Mouse (Mus musculus) midbrain, embryonic 11.5 days (tissue): Measurements from ENCODE around the gene Pomt1. TPM values are rescaled to one million over a fixed set of nuclear protein-coding genes. Genes with fewer than 3 reads are reported as not detected.

ENCODE experiments used
- ATAC-seq: fragments of 200-750 bp; cut with Nextera tagmentation; 2 replicates; pipeline ENCODE4 v1.8.0; 2017; ENCODE audit warnings: moderate TSS enrichment, moderate library complexity; ENCODE audit not compliant: low FRiP score
- DNase-seq: peaks from one replicate; pipeline ENCODE4 v3.0.0; 2015; ENCODE audit warnings: low spot score; ENCODE audit errors: missing footprints
- H3K27ac ChIP-seq: fragments of 300-500 bp; sonication (generic); 2 replicates; pipeline ENCODE4 v1.5.1; 2014; ENCODE audit warnings: low read depth, low read length
- H3K27me3 ChIP-seq: fragments of 300-500 bp; sonication (generic); 2 replicates; pipeline ENCODE4 v1.6.1; 2014; ENCODE audit warnings: mild to moderate bottlenecking, low read length, moderate library complexity, mixed read lengths; ENCODE audit not compliant: control insufficient read depth, insufficient read depth
- H3K36me3 ChIP-seq: fragments of 300-500 bp; sonication (generic); 2 replicates; pipeline ENCODE4 v1.6.1; 2014; ENCODE audit warnings: mild to moderate bottlenecking, low read length, moderate library complexity, mixed read lengths; ENCODE audit not compliant: control insufficient read depth, insufficient read depth
- H3K4me1 ChIP-seq: fragments of 300-500 bp; sonication (generic); 2 replicates; pipeline ENCODE4 v1.6.1; 2014; ENCODE audit warnings: low read length; ENCODE audit not compliant: control insufficient read depth, insufficient read depth
- H3K4me2 ChIP-seq: fragments of 300-500 bp; sonication (generic); 2 replicates; pipeline ENCODE4 v1.6.1; 2014; ENCODE audit warnings: mild to moderate bottlenecking, moderate library complexity
- H3K4me3 ChIP-seq: fragments of 300-500 bp; sonication (generic); 2 replicates; pipeline ENCODE4 v1.5.1; 2014; ENCODE audit warnings: low read depth, low read length
- H3K9ac ChIP-seq: fragments of 300-500 bp; sonication (generic); 2 replicates; pipeline ENCODE4 v1.6.1; 2014; ENCODE audit warnings: low read length
- H3K9me3 ChIP-seq: fragments of 300-500 bp; sonication (generic); 2 replicates; pipeline ENCODE4 v1.6.1; 2016; ENCODE audit warnings: low read length; ENCODE audit not compliant: control insufficient read depth
- WGBS: fragments of 180-500 bp; shearing (Covaris S2); extraction: QIAGEN DNeasy Blood & Tissue Kit; methylation state at CpG from one replicate; pipeline ENCODE4 v1.1.7; 2014; 5-methylcytosine and 5-hydroxymethylcytosine counted together
- polyA plus RNA-seq: library from polyadenylated mRNA; unstranded; fragments of >200 nt; fragmentation: Nextera tagmentation; extraction: Ambion mirVana; gene quantifications from 2 replicates; pipeline ENCODE4 v1.2.1, GENCODE M21; 2014

Pomt1 gene
- polyA plus RNA-seq: 16.4 and 22.0 TPM in 2 replicates

DNA sequence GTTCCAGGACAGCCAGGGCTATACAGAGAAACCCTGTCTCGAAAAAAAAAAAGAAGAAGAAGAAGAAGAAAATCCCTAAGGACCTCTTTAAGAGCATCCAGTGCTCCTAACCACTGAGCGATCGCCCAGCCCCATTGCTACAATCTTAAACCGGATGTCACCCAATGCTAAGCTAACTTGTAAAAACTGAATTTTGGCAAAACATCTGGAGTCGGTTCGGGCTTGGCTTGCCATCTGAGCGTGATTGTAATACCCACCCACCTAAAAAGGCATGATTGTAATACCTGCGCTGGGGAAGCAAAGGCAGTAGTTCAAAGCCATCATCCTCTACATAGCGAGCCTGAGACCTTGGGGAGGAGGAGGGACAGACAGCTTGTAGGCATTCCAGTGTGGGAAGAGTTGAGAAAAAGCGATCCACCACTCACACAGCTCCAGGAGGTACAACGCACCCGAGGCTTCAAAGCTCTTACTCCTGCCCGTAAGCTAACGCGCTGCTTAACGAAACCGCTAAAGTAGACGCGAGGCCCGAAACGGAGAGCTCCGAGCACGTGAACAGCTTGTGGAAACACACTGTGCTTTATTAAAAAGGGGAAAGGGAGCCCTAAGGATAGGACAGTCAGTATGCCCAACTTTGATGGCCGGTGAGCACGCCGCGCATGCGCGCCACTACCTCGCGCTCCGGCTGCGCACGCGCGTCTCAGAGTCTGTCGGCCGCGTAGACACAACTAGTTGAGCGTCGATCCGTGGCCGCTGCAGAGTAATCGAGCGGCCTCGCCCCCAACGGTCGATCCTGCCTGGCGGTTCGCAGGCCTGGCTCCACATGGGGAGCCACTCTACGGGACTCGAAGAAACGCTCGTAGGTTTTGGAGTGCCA lies at the start of gene Pomt1:
Gene Pomt1 (plus strand): TSS at position 705 of the 874 bp plus-strand sequence.
- peak within 1 kb of the TSS; percentile 75 for H3K9ac ChIP-seq
- WGBS: under 1% methylated on average over 54 of the region's 54 CpGs
- H3K27ac ChIP-seq: peak within 1 kb of the TSS; percentile 75
- H3K4me2 ChIP-seq: peak within 1 kb of the TSS; percentile 92
- H3K36me3 ChIP-seq: peaks cover 13% of the 10 kb centered on the region
- H3K9me3 ChIP-seq: no peaks in the 10 kb centered on the region
- no peaks in the 10 kb centered on the region for H3K27me3 ChIP-seq
- peak; percentile 93 for ATAC-seq
- peak within 1 kb of the TSS; percentile 65 for H3K4me3 ChIP-seq
- DNase-seq: peak; percentile 100
- H3K4me1 ChIP-seq: peaks cover 12% of the 10 kb centered on the region

DNA sequence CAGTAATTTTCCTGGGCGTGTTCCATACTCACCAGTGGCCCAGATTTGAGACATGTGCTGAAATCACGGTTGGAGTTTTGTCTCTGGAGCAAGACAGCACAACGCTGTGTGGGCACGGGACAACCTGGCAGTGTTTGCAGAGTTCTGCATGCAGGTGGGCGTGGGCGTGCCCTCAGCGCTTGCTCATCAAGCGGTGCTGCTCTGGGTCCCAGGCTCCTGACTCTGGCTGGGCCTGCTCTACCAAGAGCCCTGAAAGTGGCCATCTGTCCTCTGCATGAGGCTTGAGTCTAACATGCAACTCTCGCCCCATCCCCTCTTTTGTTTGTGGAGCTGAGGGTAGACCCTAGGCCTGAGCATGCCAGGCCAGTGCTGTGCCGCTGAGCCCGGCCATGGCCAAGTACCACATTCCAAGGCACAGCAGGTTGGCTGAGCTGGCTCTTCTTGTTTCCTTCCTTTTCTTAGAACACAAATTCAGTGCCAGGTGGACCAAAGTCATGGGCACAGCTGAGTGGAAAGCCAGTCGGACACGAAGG lies 49.3 kb upstream of the Pomt1 start:
- no peak for DNase-seq
- Histone ChIP-seq H3K4me1 (no peaks in the 10 kb centered on the region), H3K9me3 (no peaks in the 10 kb centered on the region), H3K27me3 (no peaks in the 10 kb centered on the region), H3K27ac (no peak overlapping the region), H3K4me3 (no peak overlapping the region), H3K36me3 (peaks cover 17% of the 10 kb centered on the region), H3K9ac (no peak overlapping the region), H3K4me2 (no peak overlapping the region)
- WGBS: 94% methylated on average over 13 of the region's 13 CpGs
- no peak for ATAC-seq

DNA sequence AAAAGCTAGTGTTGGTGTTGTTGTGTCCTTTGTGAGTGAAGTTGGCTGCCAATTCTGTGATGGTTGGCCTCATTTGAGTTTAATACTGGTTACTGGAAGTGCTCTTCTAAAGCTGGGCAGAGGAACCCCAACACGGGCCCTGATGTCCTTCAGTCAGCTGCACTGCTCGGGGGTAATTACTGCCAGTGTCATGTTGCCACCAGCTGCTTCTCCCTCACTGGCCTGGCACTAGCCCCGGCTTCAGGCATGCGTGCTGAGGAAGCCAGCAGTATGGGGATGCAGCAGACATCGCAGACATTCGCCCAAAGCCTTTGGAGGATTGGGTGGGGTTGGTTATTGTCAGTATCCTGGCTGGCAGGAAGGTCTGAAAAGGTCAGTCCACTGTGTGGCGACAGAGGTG lies 48.7 kb upstream of the Pomt1 start:
- Histone ChIP-seq H3K4me1 (no peaks in the 10 kb centered on the region), H3K4me2 (no peak overlapping the region), H3K27me3 (no peaks in the 10 kb centered on the region), H3K27ac (no peak overlapping the region), H3K9me3 (no peaks in the 10 kb centered on the region), H3K36me3 (peaks cover 19% of the 10 kb centered on the region), H3K4me3 (no peak overlapping the region), H3K9ac (no peak overlapping the region)
- 92% methylated on average over 7 of the region's 7 CpGs for WGBS
- DNase-seq: no peak
- ATAC-seq: no peak

DNA sequence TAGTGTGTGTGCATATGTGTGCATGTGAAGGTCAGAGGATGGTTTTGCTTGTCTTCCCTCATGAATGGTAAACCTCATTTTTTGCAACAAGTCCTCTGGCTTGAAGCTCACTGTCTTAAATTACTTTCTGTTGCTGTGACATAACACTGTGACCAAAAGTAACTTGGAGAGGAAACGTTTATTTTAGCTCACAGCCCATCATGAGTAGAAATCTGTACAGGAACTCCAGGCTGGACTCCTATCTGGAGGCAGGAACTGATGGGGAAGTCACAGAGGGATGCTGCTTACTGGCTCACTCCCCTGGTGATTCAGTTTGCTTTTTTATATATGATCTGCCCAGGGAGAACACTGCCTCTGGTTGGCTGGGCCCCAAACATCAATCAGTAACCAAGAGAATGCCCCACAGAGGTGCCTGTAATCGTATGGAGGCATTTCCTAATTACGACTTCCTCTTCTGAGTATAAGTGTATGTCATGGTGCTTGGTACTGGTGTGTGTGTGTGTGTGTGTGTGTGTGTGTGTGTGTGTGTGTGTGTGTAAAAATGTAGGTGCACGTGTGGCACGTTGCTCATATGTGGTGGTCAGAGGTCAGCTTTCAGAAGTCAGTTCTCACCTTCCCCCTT lies 47.2 kb upstream of the Pomt1 start:
- Histone ChIP-seq H3K4me1 (no peaks in the 10 kb centered on the region), H3K9me3 (no peaks in the 10 kb centered on the region), H3K4me3 (no peak overlapping the region), H3K27ac (no peak overlapping the region), H3K36me3 (peaks cover 29% of the 10 kb centered on the region), H3K27me3 (no peaks in the 10 kb centered on the region), H3K4me2 (no peak overlapping the region), H3K9ac (no peak overlapping the region)
- DNase-seq (no peak), ATAC-seq (no peak)
- 89% methylated on average over 5 of the region's 5 CpGs for whole genome bisulfite sequencing

DNA sequence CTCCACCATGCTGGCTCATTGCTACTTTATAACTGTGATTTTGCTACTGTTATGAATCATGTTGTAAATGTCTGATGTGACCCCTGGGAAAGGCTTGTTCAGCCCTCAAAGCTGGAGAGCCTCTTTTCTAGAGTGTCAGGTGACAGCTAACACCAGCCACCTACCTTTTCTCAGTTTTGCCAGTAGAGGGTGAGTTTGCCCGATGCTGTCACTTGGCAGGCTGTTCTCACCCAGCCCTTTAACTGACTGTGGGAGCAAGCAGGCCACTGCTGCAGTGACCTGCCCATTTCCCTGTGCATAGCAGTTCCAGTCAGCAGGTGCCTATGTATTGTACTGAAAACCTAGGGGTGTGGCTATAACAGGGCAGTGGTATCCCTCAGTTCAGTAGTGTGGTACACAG lies 45.8 kb upstream of the Pomt1 start:
- Histone ChIP-seq H3K27ac (no peak overlapping the region), H3K27me3 (no peaks in the 10 kb centered on the region), H3K9me3 (no peaks in the 10 kb centered on the region), H3K4me3 (no peak overlapping the region), H3K4me2 (no peak overlapping the region), H3K4me1 (no peaks in the 10 kb centered on the region), H3K36me3 (peaks cover 34% of the 10 kb centered on the region), H3K9ac (no peak overlapping the region)
- DNase-seq (no peak), ATAC-seq (no peak)
- 100% methylated on average over 1 of the region's 1 CpGs for WGBS

DNA sequence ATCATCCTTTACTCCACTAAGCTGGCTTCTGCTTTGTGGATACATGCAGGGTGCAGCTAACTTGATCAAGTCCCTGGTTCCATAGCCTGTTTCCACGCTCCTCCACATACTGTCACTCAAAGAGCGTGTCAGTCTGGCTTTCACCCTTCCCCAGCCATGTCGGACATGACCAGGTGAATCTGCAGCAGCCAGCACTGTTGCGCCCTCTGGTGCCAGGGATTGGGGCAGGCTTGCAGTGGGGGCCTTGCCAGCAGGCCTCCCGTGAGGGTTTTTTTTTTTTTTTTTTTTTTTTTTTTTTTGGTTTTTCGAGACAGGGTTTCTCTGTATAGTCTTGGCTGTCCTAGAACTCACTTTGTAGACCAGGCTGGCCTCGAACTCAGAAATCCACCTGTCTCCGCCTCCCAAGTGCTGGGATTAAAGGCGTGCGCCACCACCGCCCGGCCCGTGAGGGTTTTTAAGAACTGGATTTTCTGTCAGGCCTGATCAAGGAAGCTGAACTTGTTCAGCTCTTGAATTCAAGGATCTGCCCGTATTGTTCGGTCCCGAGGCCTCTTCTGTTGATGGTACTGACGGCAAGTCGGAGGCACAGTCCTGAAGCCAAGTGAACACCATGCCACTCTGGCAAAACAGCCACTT lies 44.4 kb upstream of the Pomt1 start:
- no peaks in the 10 kb centered on the region for H3K4me1 ChIP-seq
- H3K4me2 ChIP-seq: no peak overlapping the region
- H3K36me3 ChIP-seq: peaks cover 45% of the 10 kb centered on the region
- no peak overlapping the region for H3K27ac ChIP-seq
- H3K9me3 ChIP-seq: no peaks in the 10 kb centered on the region
- H3K27me3 ChIP-seq: no peaks in the 10 kb centered on the region
- DNase-seq (no peak), ATAC-seq (no peak)
- no peak overlapping the region for H3K4me3 ChIP-seq
- no peak overlapping the region for H3K9ac ChIP-seq
- WGBS: 86% methylated on average over 16 of the region's 18 CpGs

DNA sequence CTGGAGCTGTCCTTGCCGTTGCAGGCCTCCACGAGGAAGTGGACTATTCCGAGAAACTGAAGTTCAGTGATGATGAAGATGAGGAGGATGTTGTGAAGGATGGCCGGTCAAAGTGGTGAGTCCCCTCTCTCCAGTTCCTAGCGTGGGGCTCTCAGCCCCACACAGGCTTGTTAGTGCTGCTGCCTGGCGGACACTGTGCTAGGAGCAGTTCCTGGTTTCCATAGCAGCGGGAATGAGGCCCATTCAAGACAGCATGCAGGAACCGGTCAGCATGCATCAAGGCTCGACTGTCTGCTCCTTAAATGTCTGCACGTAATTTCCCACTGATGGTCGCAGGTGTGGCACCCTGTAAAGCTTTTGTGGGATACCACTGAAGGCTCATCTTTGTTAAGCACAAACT lies 37.4 kb upstream of the Pomt1 start:
- Histone ChIP-seq H3K4me2 (no peak overlapping the region), H3K36me3 (peaks cover 48% of the 10 kb centered on the region), H3K27me3 (no peaks in the 10 kb centered on the region), H3K27ac (no peak overlapping the region), H3K9me3 (no peaks in the 10 kb centered on the region), H3K4me3 (no peak overlapping the region), H3K9ac (no peak overlapping the region), H3K4me1 (no peaks in the 10 kb centered on the region)
- ATAC-seq (no peak), DNase-seq (no peak)
- 80% methylated on average over 11 of the region's 11 CpGs for WGBS

DNA sequence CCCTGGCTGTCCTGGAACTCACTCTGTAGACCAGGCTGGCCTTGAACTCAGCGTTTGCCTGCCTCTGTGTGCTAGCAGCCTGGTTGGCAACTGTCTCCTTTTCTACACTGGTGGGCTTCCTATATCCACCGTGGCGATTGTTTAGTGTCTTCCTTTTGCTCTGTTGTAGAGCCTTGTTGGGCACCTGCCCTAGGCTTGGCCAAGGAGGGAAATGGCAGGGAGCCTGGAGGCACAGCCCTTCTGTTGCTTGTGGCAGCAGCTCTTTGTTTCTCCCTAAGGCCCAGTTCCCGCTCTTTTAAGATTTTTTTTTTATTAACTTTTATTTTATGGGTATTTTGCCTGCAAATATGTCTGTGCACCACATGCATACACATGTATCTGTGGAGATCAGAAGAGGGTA lies 36.4 kb upstream of the Pomt1 start:
- no peak overlapping the region for H3K27ac ChIP-seq
- H3K9ac ChIP-seq: no peak overlapping the region
- no peaks in the 10 kb centered on the region for H3K27me3 ChIP-seq
- H3K9me3 ChIP-seq: no peaks in the 10 kb centered on the region
- H3K4me2 ChIP-seq: no peak overlapping the region
- peaks cover 43% of the 10 kb centered on the region for H3K36me3 ChIP-seq
- ATAC-seq (no peak), DNase-seq (no peak)
- no peak overlapping the region for H3K4me3 ChIP-seq
- 97% methylated on average over 4 of the region's 4 CpGs for WGBS
- H3K4me1 ChIP-seq: no peaks in the 10 kb centered on the region

DNA sequence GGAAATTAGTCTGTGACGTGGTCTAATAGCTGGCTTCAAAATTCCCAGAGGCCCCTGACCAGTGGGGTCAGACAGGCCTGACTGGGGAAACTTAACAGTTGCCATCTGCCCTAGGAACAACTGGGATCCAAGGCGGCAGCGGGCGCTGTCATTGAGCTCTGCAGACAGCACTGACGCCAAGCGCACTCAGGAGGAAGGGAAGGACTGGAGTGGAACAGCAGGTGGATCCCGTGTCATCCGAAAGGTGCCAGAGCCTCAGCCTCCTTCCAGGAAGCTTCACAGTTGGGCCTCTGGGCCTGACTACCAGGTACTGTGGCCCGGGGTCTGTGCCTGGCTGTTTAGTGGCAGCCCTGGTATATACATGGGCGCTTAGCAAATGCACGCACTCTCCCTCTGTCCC lies 35.7 kb upstream of the Pomt1 start:
- no peak overlapping the region for H3K4me3 ChIP-seq
- 94% methylated on average over 11 of the region's 11 CpGs for WGBS
- no peak for ATAC-seq
- DNase-seq: no peak
- H3K9me3 ChIP-seq: no peaks in the 10 kb centered on the region
- no peaks in the 10 kb centered on the region for H3K4me1 ChIP-seq
- no peak overlapping the region for H3K9ac ChIP-seq
- no peaks in the 10 kb centered on the region for H3K27me3 ChIP-seq
- H3K27ac ChIP-seq: no peak overlapping the region
- H3K36me3 ChIP-seq: peaks cover 47% of the 10 kb centered on the region
- H3K4me2 ChIP-seq: no peak overlapping the region
